Mouse (Mus musculus) stomach, embryonic 14.5 days (tissue): ENCODE results near the gene Edc3. TPM values are rescaled to one million over a fixed set of nuclear protein-coding genes. Genes with fewer than 3 reads are reported as not detected.

Source experiments
- ATAC-seq: fragments of 200-750 bp; cut with Nextera tagmentation; 2 replicates; pipeline ENCODE4 v1.8.0; 2017; ENCODE audit warnings: low read depth, moderate TSS enrichment; ENCODE audit not compliant: insufficient number of reproducible peaks, insufficient read depth, low FRiP score
- H3K27ac ChIP-seq: fragments of 300-500 bp; sonication (generic); 2 replicates; pipeline ENCODE4 v1.5.1; 2014; ENCODE audit warnings: mild to moderate bottlenecking, low read length, moderate library complexity, mixed read lengths
- H3K27me3 ChIP-seq: fragments of 300-500 bp; sonication (generic); 2 replicates; pipeline ENCODE4 v1.6.1; 2014; ENCODE audit warnings: low read length, control low read depth, mixed read lengths; ENCODE audit not compliant: control insufficient read depth, insufficient read depth
- H3K36me3 ChIP-seq: fragments of 300-500 bp; sonication (generic); 2 replicates; pipeline ENCODE4 v1.6.1; 2014; ENCODE audit warnings: mild to moderate bottlenecking, control low read depth, low read length, moderate library complexity, mixed read lengths; ENCODE audit not compliant: control insufficient read depth, insufficient read depth
- H3K4me1 ChIP-seq: fragments of 300-500 bp; sonication (generic); 2 replicates; pipeline ENCODE4 v1.6.1; 2014; ENCODE audit warnings: low read length, control low read depth, mixed read lengths; ENCODE audit not compliant: control insufficient read depth, insufficient read depth
- H3K4me2 ChIP-seq: fragments of 300-500 bp; sonication (generic); replicated peaks from 2 replicates; pipeline ENCODE4 v1.6.1; 2014; ENCODE audit warnings: low read depth, low read length, control low read depth
- H3K4me3 ChIP-seq: fragments of 300-500 bp; sonication (generic); 2 replicates; pipeline ENCODE4 v1.5.1; 2014; ENCODE audit warnings: low read depth, low read length, control low read depth
- H3K9ac ChIP-seq: fragments of 300-500 bp; sonication (generic); replicated peaks from 2 replicates; pipeline ENCODE4 v1.6.1; 2014; ENCODE audit warnings: low read depth, mild to moderate bottlenecking, control low read depth, low read length, moderate library complexity, mixed read lengths
- H3K9me3 ChIP-seq: fragments of 300-500 bp; sonication (generic); 2 replicates; pipeline ENCODE4 v1.6.1; 2016; ENCODE audit warnings: low read depth, low read length, control low read depth; ENCODE audit not compliant: control insufficient read depth
- WGBS: fragments of 180-500 bp; shearing (Covaris S2); extraction: QIAGEN DNeasy Blood & Tissue Kit; methylation state at CpG from one replicate; pipeline ENCODE4 v1.1.7; 2014; 5-methylcytosine and 5-hydroxymethylcytosine counted together
- polyA plus RNA-seq: library from polyadenylated mRNA; unstranded; fragments of >200 nt; fragmentation: Nextera tagmentation; extraction: Ambion mirVana; gene quantifications from 2 replicates; pipeline ENCODE4 v1.2.1, GENCODE M21; 2014

The Edc3 gene
- polyA plus RNA-seq, 1 experiment from 2014 or later: 23.1 TPM

DNA sequence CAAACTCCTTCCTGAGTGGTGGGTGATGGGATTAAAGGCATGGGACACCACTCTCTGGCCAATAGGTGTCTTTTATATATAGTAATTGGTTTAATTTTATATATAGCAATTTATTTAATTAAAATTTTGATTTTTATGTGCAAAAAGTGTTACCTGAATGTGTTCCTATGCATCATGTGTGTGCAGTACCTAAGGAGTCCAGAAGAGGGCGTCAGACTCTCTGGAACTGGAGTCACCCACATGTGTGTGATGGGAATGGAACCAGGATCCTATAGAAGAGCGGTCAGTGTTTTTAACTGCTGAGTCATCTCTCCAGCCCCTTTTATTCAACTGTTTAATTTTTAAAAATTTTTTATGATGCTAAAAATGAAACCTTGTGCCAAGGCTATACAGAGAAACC lies 3.9 kb downstream of the Edc3 start:
- peaks cover 7% of the 10 kb centered on the region; the same call in 1 of the 2 replicates for H3K4me1 ChIP-seq
- no peak overlapping the region for H3K9ac ChIP-seq
- WGBS: 63% methylated on average over 2 of the region's 2 CpGs
- H3K4me3 ChIP-seq: no peak overlapping the region
- 0 out of 2 replicates have a peak, but pooled peaks cover 4% of the 10 kb centered on the region for H3K9me3 ChIP-seq
- peaks cover 32% of the 10 kb centered on the region for H3K36me3 ChIP-seq
- ATAC-seq: no peak
- H3K27me3 ChIP-seq: no peaks in the 10 kb centered on the region
- no peak overlapping the region for H3K4me2 ChIP-seq
- H3K27ac ChIP-seq: no peak overlapping the region

DNA sequence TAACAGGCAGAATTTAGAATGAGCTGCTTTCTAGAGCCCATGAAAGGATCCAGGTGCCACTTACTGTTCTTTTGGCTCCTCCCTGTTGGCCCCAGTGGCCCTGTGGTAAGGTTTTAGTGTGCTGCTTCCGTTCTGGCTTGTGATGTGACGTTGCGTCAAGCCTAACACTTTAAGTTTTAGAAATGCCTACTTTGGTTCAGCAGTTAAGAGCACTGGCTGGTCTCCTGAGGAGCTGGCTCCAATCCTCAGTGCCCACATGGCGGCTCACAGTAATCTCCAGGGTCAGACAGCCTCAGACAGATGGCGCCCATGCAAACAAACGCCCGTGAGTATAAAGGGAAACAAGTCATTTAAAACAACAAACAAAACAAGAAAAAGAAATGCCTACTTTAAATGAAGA lies 10.1 kb downstream of the Edc3 start:
- 0 out of 2 replicates have a peak, but pooled peaks cover 2% of the 10 kb centered on the region for H3K4me1 ChIP-seq
- H3K36me3 ChIP-seq: peaks cover 52% of the 10 kb centered on the region
- no peak for ATAC-seq
- no peak overlapping the region for H3K4me3 ChIP-seq
- H3K27ac ChIP-seq: no peak overlapping the region
- no peaks in the 10 kb centered on the region for H3K27me3 ChIP-seq
- H3K4me2 ChIP-seq: no peak overlapping the region
- H3K9me3 ChIP-seq: no peaks in the 10 kb centered on the region
- 92% methylated on average over 7 of the region's 7 CpGs for WGBS
- H3K9ac ChIP-seq: no peak overlapping the region

DNA sequence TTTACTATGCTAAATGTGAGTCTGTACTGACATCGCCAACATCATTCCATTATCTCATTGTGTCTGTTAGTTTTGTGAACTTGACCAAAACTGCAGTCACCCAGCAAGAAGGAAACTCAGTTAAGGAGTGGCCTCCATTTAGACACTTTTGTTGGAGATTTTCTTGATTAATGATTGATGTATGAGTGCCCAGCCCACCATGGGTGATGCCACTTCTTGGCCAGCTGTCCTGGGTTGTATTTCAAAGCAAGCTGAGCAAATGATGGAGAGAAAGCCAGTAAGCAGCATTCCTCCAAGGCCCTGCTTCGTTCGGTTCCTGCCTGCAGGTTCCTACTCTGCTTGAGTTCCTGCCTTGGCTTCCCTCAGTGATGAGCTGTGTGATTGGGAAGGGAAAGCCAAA lies 12.4 kb downstream of the Edc3 start:
- Histone ChIP-seq H3K27me3 (no peaks in the 10 kb centered on the region), H3K36me3 (peaks cover 32% of the 10 kb centered on the region), H3K4me2 (no peak overlapping the region), H3K4me3 (no peak overlapping the region), H3K9ac (no peak overlapping the region), H3K4me1 (0 out of 2 replicates have a peak, but pooled peaks cover 3% of the 10 kb centered on the region), H3K9me3 (no peaks in the 10 kb centered on the region), H3K27ac (no peak overlapping the region)
- 86% methylated on average over 3 of the region's 3 CpGs for WGBS
- no peak for ATAC-seq

DNA sequence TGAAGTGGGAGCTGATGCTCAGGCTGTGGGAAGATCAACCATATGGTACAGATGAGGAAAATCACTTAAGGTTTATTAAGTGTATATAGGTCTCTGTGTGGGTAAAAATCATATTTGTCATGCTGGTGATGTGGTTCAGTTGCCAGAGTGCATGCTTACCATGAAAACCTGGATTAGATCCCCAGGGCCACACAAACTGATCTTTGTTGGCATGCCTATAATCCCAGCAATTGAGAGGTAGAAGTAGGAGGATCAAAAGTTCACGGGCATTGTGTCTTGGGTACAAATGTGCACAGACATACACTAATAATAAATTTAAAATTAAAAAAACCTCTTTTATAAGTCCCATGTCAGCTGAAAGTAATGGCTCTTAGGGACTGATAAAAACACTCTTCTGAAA lies 14.0 kb downstream of the Edc3 start:
- Histone ChIP-seq H3K27ac (no peak overlapping the region), H3K36me3 (peaks cover 36% of the 10 kb centered on the region), H3K9me3 (no peaks in the 10 kb centered on the region), H3K27me3 (no peaks in the 10 kb centered on the region), H3K4me1 (0 out of 2 replicates have a peak, but pooled peaks cover 3% of the 10 kb centered on the region), H3K4me3 (no peak overlapping the region), H3K9ac (no peak overlapping the region), H3K4me2 (no peak overlapping the region)
- 97% methylated on average over 1 of the region's 1 CpGs for WGBS
- ATAC-seq: no peak

DNA sequence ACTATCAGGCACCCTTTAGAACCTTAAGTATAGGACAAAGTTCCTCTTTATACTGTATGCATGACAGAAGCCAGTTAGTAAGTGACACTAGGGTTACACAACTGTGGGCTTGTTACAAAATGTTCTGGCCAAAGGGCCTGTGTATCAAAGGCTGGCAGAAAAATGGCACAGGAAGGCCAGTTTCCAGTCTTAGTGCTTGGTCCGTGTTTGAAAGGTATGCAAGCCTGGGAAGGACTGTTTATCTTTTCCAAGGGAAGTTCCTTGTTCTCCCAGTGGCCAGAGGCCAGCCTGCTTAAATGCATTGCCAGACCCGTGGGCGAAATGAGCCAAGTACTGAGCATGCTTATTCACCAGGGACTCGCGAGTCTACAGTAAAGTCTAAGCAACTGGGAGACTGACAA lies 15.0 kb downstream of the Edc3 start:
- Histone ChIP-seq H3K9ac (no peak overlapping the region), H3K36me3 (peaks cover 37% of the 10 kb centered on the region), H3K27ac (no peak overlapping the region), H3K4me3 (no peak overlapping the region), H3K9me3 (no peaks in the 10 kb centered on the region), H3K27me3 (no peaks in the 10 kb centered on the region), H3K4me2 (no peak overlapping the region), H3K4me1 (0 out of 2 replicates have a peak, but pooled peaks cover 3% of the 10 kb centered on the region)
- ATAC-seq: no peak
- 56% methylated on average over 5 of the region's 5 CpGs for WGBS

DNA sequence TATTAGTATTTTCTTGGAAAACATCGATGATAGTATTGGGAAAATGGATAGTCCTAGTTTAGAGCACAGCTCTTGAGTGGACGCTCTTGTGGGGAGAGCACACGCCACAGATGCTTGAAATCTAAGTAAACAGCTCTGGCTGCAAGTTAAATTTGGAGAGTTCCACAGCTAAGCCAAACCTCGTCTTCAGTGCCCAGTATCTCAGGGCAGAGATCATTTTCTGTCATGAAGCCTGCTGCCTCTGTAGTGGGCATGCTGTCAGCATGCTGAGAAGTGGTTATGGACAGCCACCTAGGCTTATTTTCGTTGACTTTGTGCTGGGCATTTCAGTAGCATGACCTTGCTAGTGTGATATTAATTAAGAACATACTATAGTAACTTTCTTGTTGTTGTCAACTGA lies 15.5 kb downstream of the Edc3 start:
- 83% methylated on average over 5 of the region's 5 CpGs for WGBS
- H3K9ac ChIP-seq: no peak overlapping the region
- no peak overlapping the region for H3K4me3 ChIP-seq
- H3K27me3 ChIP-seq: no peaks in the 10 kb centered on the region
- no peak overlapping the region for H3K4me2 ChIP-seq
- H3K4me1 ChIP-seq: 0 out of 2 replicates have a peak, but pooled peaks cover 3% of the 10 kb centered on the region
- H3K36me3 ChIP-seq: peaks cover 32% of the 10 kb centered on the region
- no peak for ATAC-seq
- H3K9me3 ChIP-seq: no peaks in the 10 kb centered on the region
- H3K27ac ChIP-seq: no peak overlapping the region

DNA sequence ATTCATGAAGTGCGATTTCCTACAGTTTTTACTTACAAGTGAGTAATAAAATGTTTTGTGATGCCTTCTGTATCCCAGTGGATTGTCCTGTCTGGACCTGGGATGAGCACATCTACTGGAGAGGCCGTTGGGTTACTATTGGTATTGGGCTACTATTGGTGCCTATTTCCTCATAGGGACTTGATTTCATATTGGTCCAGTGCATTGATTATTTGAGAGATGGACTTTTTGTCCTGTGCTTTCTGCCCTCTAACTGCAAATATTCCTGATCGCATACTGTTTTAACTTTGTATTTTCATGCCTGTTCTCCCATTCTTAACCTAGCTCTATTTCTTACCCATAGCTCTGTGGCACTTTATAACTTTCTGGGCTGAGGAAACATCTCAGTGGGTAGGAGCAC lies 16.4 kb downstream of the Edc3 start:
- H3K36me3 ChIP-seq: peaks cover 32% of the 10 kb centered on the region
- H3K4me2 ChIP-seq: no peak overlapping the region
- no peak overlapping the region for H3K27ac ChIP-seq
- no peaks in the 10 kb centered on the region for H3K9me3 ChIP-seq
- no peak for ATAC-seq
- 96% methylated on average over 3 of the region's 3 CpGs for WGBS
- 0 out of 2 replicates have a peak, but pooled peaks cover 3% of the 10 kb centered on the region for H3K4me1 ChIP-seq
- no peak overlapping the region for H3K9ac ChIP-seq
- no peaks in the 10 kb centered on the region for H3K27me3 ChIP-seq
- no peak overlapping the region for H3K4me3 ChIP-seq

DNA sequence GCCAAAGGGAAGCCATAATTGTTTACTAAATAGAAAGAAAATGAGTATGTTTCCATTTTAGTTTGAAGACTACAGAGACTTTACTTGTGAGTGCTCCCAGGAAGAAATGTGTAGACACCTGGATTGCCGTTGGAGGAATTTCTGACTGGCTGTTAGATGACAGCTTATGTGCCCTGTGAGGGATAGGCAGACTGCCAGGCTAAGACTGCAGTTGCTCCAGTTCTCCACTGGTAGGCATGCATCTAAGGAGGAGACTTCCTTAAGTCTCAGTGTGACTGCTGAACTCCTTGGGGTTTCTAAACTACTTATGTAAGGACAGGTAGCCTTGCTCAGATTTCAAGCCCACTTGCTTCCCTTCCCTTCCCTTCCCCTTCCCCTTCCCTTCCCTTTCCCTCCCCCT lies 20.0 kb downstream of the Edc3 start:
- no peak for ATAC-seq
- Histone ChIP-seq H3K27me3 (no peaks in the 10 kb centered on the region), H3K4me3 (no peak overlapping the region), H3K36me3 (peaks cover 29% of the 10 kb centered on the region), H3K9ac (no peak overlapping the region), H3K9me3 (no peaks in the 10 kb centered on the region), H3K27ac (no peak overlapping the region), H3K4me1 (0 out of 2 replicates have a peak, but pooled peaks cover 1% of the 10 kb centered on the region), H3K4me2 (no peak overlapping the region)
- 86% methylated on average over 1 of the region's 1 CpGs for WGBS

DNA sequence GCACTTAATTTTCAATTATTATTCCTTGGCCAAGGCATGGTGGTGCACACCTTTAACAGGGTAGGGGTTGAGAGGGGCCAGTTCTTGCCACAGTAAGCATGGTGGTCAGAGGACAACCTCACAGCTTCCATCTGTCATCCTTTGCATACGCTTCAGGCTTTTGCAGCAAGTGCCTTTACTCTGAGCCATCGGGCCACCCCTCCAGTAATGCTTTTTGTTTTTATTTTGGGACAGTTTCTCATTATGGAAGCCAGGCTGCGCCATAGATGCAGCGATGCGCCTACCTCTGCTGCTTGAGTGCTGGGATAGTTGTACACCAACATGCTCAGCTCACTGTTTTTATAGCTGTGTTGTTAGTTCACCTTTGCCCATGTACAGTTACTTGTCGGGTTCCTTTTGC lies 25.3 kb downstream of the Edc3 start:
- Histone ChIP-seq H3K4me1 (0 out of 2 replicates have a peak, but pooled peaks cover 2% of the 10 kb centered on the region), H3K36me3 (peaks cover 10% of the 10 kb centered on the region; the same call in 1 of the 2 replicates), H3K4me3 (no peak overlapping the region), H3K27ac (no peak overlapping the region), H3K27me3 (no peaks in the 10 kb centered on the region), H3K9me3 (no peaks in the 10 kb centered on the region), H3K4me2 (no peak overlapping the region), H3K9ac (no peak overlapping the region)
- ATAC-seq: no peak
- 96% methylated on average over 6 of the region's 6 CpGs for WGBS
